Mouse (Mus musculus) lung, postnatal 4 days (tissue): ENCODE measurements around the gene Lypd5.

Experiments used
- DNase-seq, 2 experiments: peaks; one replicate each; pipeline ENCODE4 v3.0.0; 2021

Gene Lypd5

DNA sequence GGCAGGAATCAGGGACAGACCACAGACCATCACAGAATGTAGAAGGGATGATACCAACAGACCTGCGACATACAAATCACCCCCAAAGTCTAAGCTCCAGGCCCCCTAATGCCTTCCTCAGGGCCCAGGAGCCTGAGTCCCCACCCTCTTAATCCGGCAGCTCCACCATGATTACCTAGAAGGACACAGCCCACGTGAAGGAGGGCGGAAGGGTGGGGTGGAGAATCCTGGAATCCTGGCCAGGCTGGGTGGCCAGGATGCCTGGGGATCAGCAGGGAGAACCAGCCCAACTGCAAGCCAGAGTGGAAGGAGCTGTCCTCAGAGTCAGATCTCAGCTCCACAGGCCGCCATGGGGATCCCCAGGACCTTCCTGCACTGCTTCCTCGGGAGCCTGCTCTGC lies at the start of gene Lypd5:
Lypd5 (plus strand) TSS at position 301 of the 400 bp plus-strand sequence.
- DNase-seq: no peak

DNA sequence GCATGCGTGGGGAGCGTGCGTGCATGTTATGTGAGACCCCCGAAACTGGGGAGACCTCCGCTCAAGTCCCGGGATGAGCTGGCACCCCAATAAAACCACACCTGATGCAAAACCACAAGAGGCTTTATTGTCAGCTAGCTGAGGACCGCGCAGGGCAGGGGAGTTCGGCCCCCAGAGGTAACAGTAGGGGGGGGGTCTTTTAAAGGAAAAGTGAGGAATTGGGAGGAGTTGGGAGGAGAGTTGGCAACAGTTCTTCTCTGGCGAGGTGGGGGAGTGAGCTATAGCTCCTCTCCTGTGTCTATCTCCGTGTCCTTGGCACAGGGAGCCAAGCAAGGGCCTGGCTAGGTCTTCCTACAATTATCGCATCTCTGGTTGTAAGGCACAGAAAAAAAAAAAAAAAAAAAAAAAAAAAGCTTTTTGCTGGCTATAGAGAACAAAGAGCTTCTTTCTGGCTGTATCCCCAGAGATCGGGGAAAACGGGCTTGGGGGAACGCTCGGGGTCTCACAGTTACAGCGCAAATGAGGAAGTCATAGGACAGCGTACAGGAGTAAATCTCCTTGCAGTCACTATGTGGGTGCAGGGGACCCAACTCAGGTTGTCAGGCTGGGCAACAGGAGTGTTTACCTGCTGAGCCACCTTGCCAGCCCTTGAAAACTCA lies 49.0 kb upstream of the Lypd5 start:
- DNase-seq: no peak

DNA sequence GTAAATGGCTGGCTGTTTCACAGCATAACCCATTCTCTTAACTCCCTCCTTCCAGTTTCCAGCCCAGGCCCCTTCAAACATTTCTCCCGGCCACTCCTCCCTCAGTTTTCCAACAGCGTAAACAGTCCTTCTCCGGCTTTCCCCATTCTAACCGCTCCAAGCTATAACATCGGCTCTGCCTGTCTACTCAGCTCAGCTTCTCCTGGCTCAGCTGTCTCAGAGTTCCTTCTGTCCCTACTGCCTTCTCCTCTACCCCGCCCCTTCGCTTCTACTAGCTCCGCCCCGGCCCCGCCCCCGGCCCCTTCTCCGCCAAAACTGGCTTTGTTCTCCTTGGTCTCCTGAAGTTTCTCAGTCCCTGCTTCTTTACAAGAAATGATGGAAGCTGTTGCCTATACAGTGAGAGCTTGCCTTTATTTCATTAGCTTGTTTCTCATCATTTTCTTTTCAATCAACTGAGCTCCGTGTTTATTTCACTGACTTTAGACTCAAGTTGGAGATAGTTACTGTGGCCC lies 48.2 kb upstream of the Lypd5 start, which contains the start of gene Zfp61:
Zfp61 (minus strand) TSS at position 462 of the 512 bp plus-strand sequence.
- DNase-seq: peak in 1 of 2 experiments; percentile 34

DNA sequence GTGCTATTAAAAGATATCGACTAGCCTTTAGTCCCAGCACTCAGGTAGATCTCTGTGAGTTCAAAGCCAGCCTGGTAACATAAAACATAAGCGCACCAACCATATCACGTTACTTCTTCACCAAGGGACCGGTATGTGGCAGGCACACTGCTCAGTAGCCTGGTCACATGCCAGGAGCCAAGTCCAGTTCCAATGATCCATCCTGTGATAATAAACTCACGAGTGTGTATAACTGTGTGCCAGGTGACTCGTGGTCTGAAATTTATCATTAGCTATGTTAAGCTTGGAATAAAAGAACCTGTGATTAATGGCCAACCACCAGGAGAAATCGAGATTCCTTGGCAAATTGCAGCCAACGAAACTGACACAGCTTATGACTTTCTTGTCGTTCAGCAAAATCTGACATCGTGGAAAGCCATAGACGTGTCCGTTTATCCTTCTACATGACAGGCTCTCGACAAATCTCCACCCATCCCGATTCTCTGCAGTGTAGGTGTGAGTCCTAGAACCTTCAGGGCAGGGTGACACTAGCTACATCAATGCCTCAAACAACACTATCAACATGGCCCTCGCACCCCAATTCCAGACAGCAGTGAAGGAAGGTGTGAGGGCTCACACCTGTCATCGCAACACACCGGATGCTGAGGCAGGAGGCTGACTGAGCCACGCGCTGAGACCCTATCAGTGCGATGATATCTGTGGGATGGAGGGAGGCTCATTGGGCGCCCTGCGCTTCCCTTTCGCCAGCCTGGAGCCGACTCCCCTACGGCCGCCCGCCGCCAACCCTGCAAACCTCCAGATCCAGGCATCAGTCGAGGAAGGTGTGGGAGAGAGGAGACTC lies 33.0 kb upstream of the Lypd5 start:
- DNase-seq: no peak

DNA sequence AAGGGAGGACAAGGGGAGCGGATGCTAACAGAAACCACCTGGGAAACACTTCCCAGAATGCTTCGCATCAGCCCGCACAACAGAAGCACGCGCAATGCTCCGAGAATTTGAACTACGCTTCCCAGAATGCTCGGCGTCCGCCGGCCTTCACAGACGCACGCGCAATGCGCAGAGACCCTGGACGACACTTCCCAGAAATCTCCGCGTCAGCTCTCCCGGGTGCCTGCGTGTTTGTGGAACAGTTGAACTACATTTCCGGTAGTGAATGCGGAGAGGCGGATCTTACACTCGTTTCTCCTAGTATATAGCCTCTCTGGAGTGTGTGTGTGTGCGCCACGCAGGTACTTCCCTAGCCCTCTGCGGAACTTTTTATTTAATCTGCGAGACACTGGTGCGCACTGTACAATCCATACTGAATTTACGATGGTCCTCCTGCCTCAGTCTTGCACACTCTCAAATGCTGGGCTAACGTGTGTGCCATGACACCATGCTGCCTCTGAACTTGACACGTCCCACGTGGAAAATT lies 32.4 kb upstream of the Lypd5 start, which contains the start of gene Zfp94:
Zfp94 (minus strand) TSS at position 100 of the 526 bp plus-strand sequence.
- peak; percentile 95 for DNase-seq

DNA sequence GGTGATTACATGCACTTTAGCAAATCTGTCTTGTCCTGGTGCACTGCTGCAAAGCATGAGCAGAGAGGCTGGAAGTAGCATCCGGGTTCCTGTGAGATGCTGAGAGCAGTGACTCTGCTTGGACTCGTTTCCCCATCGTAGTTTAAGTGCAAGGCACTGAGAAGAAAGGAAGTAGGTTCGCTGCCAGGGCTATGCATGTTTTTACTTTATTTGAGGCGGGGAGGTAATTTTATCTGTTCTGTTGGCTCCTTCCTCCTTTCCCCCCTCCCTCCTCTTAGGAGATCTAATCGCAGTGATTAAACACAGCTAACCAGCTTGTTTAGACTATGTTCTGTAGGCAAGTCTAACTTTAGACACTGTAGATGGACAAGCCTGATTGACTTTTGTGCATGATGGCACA lies 30.1 kb upstream of the Lypd5 start:
- DNase-seq: no peak

DNA sequence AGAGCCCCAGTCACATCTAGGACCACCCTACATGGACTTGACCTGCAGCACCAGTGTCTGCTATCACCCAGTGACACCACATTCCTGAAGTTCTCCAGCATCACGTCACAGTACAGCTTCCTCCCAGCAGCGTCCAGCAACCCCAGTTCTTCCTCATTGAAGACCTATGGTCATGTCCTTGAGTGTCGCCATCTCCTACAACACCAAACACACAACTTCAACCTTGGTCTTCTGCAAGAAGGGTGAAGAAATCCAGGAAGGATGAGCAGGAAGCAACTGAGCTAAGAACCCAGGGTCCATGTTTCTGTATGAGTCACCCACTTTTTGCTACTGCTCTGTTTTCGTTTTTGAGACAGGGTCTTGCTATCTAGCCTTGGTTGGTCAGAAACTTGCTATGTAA lies 26.4 kb upstream of the Lypd5 start:
- no peak for DNase-seq

DNA sequence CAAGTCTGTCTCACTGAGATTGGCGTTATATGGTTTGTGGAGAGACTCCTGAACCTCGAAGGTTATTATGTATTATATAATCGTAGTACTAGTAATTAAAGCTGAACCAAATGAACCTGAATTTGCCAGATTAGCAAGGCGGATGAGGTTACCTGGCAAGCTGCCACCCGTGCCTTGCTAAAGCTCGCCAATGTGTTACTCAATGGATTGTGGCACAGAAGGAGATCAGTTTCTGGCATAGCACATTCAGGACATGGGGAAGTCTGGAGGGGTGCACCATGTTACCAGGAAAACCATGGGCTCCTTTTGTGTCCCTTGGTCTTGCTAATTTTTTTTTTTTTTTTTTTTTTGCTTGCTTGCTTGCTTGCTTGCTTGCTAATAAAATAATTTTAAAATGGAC lies 23.8 kb upstream of the Lypd5 start:
- DNase-seq: no peak

DNA sequence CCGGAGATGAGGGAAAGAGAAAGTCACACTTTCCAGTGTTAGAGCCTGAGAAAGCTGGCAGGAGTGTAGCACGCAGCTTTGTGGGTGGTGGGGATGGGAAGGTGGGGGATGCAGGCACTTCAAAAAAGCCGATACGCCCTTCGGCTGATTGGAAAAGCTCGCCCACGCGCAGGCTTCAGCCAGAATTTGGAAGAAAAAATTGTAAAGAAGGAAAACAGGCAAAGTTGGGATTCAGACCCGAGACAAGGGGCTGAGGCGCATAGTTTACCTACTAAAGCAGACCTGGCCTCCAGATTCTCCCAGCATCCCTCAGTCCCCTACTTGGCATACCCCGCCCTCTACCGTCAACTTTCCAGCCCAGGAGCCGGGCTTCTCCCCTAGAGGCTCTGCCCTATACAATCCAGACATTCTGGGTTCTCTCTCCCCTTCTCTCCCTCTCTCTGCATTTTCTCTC lies 23.3 kb upstream of the Lypd5 start:
- peak; percentile 16 to 30 for DNase-seq

DNA sequence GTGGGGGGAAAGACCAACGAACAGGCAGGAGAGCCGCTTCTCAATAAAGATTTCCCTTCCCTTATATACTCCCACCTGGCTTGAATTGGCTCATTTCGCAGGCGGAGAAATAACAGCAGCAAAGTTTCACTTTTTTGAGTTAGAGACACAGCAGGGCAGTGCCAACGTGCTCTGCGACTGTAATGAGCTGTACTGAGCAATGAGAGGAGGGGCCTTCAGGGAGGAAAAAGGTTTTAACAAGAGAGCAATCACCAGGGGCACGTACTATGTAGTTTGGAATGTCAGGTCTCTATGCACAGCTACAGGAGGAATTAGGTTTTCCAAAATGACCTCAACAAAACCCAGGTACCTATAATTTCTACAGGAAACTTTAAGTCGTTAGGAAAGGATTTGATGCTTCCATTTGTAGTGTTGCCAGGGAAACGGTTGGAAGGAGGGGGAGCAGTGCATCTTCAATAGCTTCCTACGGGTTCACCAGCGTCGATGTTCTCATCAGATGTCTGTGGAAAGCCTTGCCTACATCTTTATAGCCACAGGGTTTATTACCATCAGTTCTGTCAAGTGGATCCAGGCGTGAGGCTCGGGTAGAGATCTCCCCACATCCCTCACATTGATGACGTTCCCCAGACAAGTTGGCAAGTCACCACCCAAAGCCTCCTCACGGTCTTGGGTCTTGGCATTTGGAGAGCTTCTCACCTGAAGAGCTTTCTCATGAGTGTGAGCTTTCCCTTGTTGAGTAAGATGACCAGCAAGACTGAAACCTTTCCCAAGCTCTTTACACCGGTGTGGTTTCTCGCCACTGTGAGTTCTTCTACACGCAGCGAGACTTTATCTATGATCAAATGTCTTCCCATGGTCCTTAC lies 22.5 kb upstream of the Lypd5 start:
- peak; percentile 13 to 35 for DNase-seq

DNA sequence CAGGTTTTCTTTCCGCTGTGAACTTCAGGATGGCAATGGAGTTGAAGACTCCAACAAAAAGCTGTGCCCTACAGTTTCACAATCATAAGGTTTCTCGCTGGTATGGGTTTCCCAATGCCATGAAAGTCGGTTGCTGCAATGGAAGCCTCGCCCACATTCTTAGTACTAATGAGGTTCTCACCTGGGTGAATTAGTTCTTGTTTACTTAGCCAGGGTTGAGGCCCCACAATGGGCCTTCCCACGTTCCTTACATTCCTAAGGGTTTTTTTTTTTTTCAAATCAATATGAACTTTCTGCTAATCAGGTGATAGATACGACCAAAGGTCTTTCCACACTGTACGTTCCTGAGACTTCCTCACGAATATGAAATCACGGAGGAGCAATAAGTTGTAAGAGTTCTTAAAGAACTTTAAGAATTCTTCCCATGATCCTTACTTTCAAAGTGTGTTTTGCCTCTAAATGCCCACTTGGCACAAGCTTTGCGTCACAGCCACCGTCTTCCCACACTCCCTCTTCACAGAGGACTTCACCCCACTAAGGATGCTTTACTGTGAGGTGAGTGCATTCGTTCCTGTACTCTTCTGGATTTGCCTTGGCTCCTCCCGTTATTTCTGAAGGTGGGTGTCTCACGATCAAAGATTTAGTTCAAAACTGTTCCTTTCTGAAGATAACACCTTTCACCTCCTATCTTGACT lies 21.6 kb upstream of the Lypd5 start:
- DNase-seq: peak; percentile 28 to 42

DNA sequence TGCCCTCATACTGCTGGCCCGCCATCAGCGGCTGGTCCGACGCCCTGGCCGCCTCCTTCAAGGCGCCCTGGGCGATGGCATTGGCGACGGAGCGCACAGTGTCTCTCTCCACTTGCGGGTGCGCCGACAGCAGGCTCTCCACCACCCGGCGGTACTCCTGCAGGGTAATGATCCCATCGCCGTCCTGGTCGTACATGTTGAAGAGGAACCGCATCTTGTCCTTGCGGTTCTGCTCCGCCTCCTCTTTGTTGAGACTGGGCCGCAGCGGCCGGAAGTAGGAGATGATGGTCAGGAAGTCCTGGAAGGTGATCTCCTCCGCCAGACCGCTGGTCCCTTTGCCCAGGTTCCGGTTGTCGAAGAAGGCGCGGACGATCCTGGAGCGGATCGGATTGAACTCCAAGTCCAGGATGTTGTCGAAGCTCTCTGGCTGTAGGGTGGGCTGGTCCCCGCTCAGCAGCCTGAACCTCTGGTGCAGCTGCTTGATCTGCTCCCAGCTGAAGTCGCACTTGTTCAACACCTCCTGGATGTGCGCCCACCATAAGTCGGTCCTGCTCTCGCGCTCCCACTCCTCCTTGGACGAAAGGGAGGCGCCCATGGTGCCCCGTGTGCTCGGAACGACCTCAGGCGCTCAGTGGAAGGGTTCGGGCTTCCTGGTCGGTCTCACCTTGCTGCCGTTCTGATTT lies 15.6 kb upstream of the Lypd5 start, which contains the start of gene Tescl:
Tescl (minus strand) TSS at position 633 of the 683 bp plus-strand sequence.
- peak; percentile 17 to 28 for DNase-seq

DNA sequence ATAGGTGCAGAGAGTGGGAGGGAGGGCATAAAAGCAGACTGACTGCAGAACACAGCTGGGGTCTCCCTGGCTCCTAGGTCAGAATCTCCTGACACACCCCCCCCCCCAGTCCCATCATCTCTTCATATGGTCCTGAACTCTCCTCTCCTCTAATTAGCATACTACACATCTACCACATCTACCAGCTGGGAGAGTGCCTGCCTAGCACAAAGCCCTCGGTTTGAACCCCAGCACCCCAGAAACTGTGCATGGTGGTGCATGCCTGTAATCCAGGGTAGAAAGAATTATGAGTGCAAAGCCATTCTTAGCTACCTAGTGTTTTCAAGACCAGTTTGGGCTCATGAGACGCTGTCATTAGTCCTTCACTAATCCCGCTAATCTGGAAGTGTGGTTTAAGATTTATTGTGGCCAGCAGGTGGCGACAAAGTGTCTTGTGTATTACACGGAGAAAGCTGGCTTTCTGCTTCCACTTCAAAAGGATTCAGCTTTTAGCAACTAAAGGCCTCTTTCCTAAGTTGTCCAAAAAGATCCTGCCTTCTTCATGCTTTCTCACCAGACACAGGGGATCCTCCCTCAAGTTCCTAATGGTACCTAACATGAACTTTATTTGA lies 13.2 kb upstream of the Lypd5 start:
- DNase-seq: peak in 1 of 2 experiments; percentile 73

DNA sequence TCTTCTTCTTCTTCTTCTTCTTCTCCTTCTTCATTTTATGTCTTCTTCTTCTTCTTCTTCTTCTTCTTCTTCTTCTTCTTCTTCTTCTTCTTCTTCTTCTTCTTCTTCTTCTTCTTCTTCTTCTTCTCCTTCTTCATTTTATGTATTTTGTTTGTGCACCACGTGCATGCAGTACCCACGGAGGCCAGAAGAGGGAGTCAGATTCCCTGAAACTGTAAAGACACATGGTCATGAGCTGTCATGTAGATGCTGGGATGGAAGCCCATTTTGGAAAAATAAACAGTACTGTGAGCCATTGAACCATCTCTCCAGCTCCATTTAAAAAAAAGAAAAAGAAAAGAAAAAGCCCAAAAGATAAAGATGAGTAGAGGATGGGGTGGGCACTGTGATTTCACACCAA lies 10.8 kb upstream of the Lypd5 start:
- no peak for DNase-seq

DNA sequence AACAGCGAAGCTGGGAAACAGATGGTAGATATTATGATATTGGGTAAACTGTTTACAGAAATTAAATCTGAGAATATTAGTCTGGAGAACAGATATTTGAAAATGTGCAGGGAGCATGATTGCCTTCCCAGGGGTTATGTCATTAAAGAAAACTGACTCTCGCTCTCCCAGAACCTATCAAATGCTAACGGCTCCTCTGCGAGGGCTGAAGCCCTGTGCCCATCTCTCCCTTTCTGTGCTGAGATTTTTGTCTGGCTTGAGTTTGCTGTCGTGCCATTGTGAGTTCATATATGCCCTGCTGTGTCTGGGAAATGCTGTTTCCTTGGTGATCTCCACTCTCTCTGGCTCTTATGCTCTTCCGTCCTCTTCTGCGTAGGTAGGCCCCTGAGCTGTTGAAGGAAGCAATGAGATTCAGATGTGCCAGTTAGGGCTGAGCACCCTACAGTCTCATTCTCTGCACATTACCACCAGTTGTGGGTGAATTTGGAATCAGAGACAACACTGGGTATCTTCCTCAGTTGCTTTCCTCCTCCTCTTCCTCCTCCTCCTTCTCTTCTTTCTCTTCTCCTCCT lies 5.2 kb upstream of the Lypd5 start:
- no peak for DNase-seq

DNA sequence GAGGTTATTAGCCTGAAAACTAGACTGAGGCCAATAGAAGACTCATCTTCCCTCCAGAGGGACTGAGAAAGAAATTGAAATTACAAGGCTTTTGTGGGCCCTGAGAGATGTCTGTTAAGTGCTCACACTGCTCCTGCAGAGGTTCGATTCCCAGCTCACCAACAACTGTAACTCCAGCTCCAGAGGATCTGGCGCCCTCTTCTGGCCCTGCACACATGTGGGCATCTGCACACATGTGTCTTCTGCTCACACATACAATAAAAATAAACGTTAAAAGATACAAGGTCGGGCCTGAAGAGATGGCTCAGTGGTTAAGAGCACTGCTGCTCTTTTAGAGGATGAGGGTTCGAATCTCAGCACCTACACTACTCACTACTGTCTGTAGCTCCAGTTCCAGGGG lies 2.6 kb upstream of the Lypd5 start:
- no peak for DNase-seq

DNA sequence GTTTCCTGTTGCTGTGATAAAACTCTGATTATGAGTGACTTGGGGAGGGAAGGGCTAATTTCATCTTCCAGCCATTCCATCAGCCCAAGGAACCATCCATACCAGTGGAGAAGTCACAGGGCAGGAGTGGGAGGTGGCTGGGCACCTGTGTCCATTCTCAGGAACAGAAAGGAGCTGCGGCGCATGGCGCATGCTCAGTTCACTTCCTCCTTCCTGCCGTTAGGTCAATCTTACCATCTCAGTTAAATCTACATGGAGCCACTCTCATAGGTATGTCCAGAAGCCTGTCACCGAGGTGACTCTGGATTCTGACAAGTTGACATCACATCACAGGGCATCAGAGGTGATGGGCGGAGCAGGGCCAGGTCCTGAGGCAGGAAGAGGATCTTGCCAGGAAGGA lies 6.7 kb downstream of the Lypd5 start:
- DNase-seq: no peak

DNA sequence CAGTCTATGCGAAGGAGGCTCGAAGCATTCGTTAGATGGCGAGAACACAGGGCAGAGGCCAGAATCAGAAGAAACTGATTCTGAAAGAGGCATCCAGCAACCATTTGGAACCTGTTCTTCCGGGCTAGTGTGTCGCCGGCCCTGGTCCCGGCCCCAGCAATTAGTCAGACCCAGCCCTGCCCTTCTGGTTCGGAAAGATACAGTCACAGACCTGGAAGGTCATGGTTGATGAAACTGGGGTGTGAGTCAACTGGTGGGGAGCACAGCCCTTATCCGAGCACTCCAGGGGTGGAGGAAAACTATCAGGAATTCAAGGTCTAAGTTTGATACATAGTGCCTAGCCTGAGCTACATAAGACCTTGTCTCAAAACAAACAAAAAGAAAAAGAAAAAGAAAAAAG lies 7.1 kb downstream of the Lypd5 start:
- no peak for DNase-seq

DNA sequence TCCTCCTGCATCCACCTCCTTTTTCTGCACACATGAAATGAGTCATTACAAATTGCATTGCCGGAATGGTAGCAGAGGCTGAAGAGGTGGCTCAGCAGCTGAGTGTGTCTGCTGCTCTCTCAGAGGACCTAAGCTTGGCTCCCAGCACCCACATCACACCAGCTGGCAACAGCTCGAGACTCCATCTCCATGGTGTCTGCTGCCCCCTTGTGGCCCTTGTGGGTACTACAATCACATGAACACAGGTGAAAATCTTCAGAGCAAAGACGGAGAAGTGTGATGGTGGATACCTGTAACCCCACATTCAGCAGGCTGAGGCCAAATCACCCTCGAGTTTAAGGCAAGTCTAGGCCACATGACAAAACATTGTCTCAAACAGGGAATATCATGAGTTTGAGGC lies 8.9 kb downstream of the Lypd5 start:
- no peak for DNase-seq

DNA sequence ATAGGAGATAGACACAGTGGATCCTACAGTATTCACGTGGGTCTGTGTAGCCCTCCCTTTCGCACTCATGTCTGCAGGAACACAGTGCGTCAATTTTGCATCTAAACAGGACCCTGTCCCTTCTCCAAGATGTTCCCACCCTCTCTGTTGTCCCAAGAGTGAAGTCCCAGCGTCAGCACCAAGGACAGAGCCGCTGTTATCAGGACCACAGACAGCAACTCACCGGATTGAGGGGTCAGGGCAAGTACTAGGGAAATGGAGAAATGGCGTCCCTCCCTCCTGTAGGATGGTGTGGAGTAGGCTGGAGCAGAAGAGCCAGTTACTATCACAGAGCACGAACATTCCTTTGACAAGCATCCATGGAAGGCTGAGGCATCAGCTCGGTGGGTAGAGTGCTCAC lies 10.3 kb downstream of the Lypd5 start:
- no peak for DNase-seq
